Mouse (Mus musculus) kidney, adult 2 months (tissue): ENCODE results near the gene Plxdc1. TPM values are rescaled to one million over a fixed set of nuclear protein-coding genes. Genes with fewer than 3 reads are reported as not detected.
A peak's percentile ranks its signal among the peaks of the same experiment; 100 is the strongest.

Source experiments
- DNase-seq: peaks from one replicate; pipeline ENCODE4 v3.0.0; 2021
- H3K27ac ChIP-seq: fragments of 200-500 bp; 2 replicates; pipeline ENCODE4 v1.5.1; 2012; ENCODE audit warnings: low read depth, low read length, control low read depth, inconsistent platforms; ENCODE audit not compliant: insufficient read depth
- H3K27me3 ChIP-seq: fragments of 200-500 bp; replicated peaks from 2 replicates; pipeline ENCODE4 v1.6.1; 2012; ENCODE audit warnings: mild to moderate bottlenecking, moderate library complexity, low read length, inconsistent platforms; ENCODE audit not compliant: control insufficient read depth, insufficient read depth
- H3K36me3 ChIP-seq: fragments of 200-500 bp; 2 replicates; pipeline ENCODE4 v1.6.1; 2012; ENCODE audit warnings: mild to moderate bottlenecking, moderate library complexity, low read length, inconsistent platforms; ENCODE audit not compliant: control insufficient read depth, insufficient read depth
- H3K4me1 ChIP-seq: fragments of 200-500 bp; 2 replicates; pipeline ENCODE4 v1.6.1; 2011; ENCODE audit warnings: low read length; ENCODE audit not compliant: control insufficient read depth, insufficient read depth
- H3K4me3 ChIP-seq: fragments of 200-500 bp; 2 replicates; pipeline ENCODE4 v1.5.1; 2011; ENCODE audit warnings: mild to moderate bottlenecking, low read depth, low read length, control low read depth; ENCODE audit not compliant: insufficient read depth
- CTCF ChIP-seq: fragments of 200-500 bp; conservative IDR thresholded peaks from 2 replicates; pipeline ENCODE4 v1.5.1; 2011; ENCODE audit warnings: low read depth, mild to moderate bottlenecking, control low read depth, low read length, moderate library complexity, mixed read lengths; ENCODE audit not compliant: insufficient read depth, insufficient read length
- POLR2A ChIP-seq: fragments of 200-500 bp; IDR thresholded peaks from one replicate; pipeline ENCODE4 v1.6.1; 2011; ENCODE audit warnings: low read depth, low read length, control low read depth
- WGBS: fragments of 180-500 bp; shearing (Covaris S2); methylation state at CpG from one replicate; pipeline ENCODE4 v1.1.7; 2018; 5-methylcytosine and 5-hydroxymethylcytosine counted together
- polyA plus RNA-seq: library from polyadenylated mRNA; depleted of rRNA; stranded (reverse); fragments of >200 nt; gene quantifications from 2 replicates; pipeline ENCODE4 v1.2.3, GENCODE M21; 2012; rRNA removed

Plxdc1 gene
- polyA plus RNA-seq, result 1.0 TPM in 2 replicates

DNA sequence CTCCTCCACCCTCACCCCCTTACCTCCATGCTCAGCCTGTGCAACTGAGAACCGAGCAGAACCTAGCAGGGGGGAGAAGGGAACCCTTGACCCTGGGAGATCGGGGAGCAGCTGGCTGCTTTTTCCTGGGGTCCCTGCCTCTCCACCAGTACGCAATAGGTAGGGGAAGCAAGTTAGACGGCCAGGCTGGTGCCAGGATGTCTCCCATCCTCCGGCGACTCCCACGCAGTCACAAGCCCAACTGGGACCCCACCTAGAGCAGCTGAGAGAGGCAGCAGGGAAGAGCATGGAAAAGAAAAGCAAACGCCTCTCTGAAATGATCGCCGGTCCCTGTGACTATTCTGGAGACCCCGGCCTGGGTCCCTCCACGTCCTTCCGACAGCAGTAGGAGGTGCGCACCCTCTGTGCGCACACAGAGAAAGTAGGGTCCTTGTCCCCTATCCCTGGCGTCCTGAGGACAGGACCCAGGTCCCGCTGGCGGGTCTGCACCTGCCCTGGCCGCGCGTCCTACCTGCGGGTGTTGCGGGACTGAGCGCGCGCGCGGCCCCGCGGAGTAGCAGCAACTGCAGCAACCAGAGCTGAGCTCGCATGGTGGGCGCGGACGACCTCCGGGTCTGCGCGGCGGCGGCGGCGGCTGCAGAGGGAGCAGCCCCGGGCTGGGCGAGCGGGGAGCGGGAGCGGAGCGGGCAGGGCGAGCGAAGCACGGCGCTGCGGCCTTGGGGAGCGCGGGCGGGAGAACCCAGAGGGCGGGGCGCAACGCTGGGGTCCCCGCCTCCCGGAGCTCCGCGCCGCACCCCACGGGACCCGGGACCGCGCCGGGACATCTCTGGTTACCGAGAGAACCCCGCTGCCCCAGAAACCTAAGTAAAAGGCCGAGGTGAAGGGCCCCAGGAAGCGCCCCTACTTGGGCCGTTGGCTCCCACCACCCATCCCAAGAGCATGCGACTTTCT is at the start of gene Plxdc1:
Gene Plxdc1 (minus strand): TSS at position 718 of the 951 bp plus-strand sequence.
- no peak for DNase-seq
- Histone ChIP-seq H3K27ac (no peak within 1 kb of the TSS), H3K27me3 (no peaks in the 10 kb centered on the region), H3K36me3 (no peaks in the 10 kb centered on the region), H3K4me1 (no peaks in the 10 kb centered on the region), H3K4me3 (peak within 1 kb of the TSS; percentile 45)
- TF ChIP-seq POLR2A, result no peak
- WGBS, result 5% methylated on average over 73 of the region's 74 CpGs

DNA sequence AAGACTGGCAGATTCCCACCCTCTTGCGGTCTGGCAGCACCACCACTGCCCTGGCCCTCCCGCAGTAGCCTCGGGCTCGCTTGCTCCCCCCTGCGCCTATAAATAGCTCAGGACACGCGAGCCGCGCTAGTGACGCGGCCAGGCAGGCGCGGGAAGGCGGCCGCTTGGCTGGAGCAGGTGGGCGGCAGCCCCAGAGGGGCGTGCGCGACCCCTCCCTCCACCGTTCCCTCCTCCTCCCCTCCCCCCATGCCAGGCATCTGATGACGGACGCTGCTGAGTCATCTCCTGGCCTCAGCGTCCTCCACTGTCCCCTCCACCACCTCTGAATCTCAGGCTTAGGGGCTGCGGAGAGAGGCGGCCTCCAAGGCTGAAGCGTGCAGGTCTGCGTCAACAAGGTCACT is 49.7 kb upstream of the Plxdc1 start:
- TF ChIP-seq POLR2A, result no peak
- TF ChIP-seq CTCF, result no peak
- no peak overlapping the region for H3K4me3 ChIP-seq
- WGBS, result 1% methylated on average over 27 of the region's 27 CpGs

DNA sequence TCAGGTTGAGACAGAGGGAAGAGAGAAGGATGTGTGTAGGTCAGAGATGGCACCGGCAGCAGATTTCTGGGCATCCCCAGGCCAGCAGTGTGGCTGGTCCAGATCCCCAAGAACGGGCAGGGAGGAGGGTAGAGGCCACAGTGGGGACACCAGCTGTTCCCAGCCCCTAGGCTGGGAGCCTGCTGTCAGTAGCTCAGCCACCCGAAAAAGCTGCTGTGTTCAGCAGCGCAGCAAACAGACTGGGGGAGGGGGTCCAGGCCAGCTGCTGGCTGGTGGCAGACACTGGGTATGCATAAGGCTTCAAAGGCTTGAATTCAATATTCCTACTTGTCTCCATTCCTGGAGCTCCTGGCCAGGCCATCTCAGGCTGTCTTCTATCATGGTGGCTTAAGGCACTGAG is 48.6 kb upstream of the Plxdc1 start:
- Histone ChIP-seq H3K4me3 (no peak overlapping the region), H3K27me3 (no peaks in the 10 kb centered on the region), H3K4me1 (no peaks in the 10 kb centered on the region), H3K36me3 (0 out of 2 replicates have a peak, but pooled peaks cover 3% of the 10 kb centered on the region), H3K27ac (no peak overlapping the region)
- TF ChIP-seq POLR2A (no peak), CTCF (no peak)
- WGBS, result 35% methylated on average over 4 of the region's 4 CpGs
- DNase-seq, result no peak

More for the DNA sequence above, 49.7 kb upstream of the Plxdc1 start:
- no peak for DNase-seq
- no peaks in the 10 kb centered on the region for H3K27me3 ChIP-seq
- no peaks in the 10 kb centered on the region for H3K4me1 ChIP-seq
- H3K36me3 ChIP-seq, result no peaks in the 10 kb centered on the region
- no peak overlapping the region for H3K27ac ChIP-seq

DNA sequence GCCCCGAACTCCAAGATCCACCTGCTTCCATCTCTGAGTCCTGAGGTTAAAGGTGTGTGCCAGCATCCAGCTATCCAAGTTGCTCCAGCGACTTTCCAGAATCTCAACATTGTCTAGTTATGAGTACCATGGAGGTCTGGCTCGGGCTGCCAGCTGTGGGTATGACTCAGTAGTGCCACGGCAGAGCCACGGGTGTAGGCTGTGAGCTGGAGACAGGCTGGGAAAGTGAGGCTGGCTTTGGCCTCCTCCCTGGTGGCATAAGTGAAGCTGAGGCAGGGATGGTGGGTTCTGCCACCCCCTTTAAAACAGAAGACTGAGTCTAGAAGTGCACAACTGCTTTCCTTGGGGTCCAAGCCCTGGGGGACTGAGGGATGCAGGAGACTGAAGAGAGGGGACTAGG is 47.8 kb upstream of the Plxdc1 start:
- no peak overlapping the region for H3K27ac ChIP-seq
- H3K36me3 ChIP-seq, result peaks cover 3% of the 10 kb centered on the region; the same call in 1 of the 2 replicates
- DNase-seq, result no peak
- no peak overlapping the region for H3K4me3 ChIP-seq
- 81% methylated on average over 5 of the region's 5 CpGs for WGBS
- no peaks in the 10 kb centered on the region for H3K27me3 ChIP-seq
- TF ChIP-seq POLR2A (no peak), CTCF (no peak)
- H3K4me1 ChIP-seq, result no peaks in the 10 kb centered on the region

DNA sequence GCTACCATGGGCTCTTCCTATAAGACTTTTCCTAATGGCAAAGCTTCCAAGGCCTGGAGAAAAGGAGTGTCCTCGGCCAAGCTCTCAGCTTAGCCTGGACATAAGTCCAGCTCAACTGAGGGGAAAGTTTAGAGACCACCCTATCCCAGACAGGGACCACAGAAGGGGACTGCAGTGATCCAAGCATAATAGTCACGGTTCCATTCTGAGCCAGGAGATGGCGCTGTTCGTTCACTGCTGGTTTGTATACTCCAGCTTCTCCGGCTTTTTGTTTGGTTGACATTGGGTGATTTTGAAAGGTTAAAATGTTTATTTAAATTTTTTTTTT is 45.2 kb upstream of the Plxdc1 start:
- H3K4me1 ChIP-seq, result no peaks in the 10 kb centered on the region
- TF ChIP-seq CTCF (peak; percentile 87), POLR2A (no peak)
- peaks cover 6% of the 10 kb centered on the region; the same call in 1 of the 2 replicates for H3K36me3 ChIP-seq
- no peaks in the 10 kb centered on the region for H3K27me3 ChIP-seq
- peak; percentile 69 for DNase-seq
- 5% methylated on average over 5 of the region's 5 CpGs for WGBS
- H3K4me3 ChIP-seq, result no peak overlapping the region
- H3K27ac ChIP-seq, result no peak overlapping the region

DNA sequence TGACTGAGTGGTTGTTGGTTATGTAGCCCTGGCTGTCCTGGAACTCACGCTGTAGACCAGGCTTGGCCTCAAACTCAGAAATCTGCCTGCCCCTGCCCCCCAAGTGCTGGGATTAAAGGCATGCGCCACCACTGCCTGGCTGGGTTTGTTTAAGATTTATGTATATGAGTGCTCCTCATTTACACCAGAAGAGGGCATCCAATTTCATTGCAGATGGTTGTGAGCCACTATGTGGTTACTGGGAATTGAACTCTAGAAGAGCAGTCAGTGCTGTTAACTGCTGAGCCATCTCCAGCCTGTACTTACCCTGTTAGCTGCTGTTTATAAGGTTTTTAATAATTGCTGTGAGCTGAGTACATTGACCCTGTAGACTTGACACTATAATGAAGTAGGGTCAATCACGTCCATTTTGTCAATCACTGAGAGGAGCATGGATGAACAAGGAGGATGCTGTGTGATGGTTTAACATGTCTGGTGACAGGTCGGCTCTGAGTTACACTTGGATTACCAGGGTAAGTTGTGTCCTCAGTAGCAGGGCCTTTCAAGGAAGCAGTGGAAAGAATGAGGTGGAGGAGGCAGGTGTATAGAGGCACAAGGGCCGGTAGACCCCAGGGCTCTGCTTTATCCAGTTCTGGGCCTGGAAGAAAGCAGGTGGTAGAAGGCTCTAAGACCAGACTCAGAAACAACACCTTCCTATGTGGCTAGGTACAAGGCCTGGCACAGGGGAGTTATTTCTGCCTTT is 44.6 kb upstream of the Plxdc1 start:
- Histone ChIP-seq H3K36me3 (peaks cover 6% of the 10 kb centered on the region; the same call in 1 of the 2 replicates), H3K4me1 (peaks cover 4% of the 10 kb centered on the region; the same call in 1 of the 2 replicates), H3K27me3 (no peaks in the 10 kb centered on the region), H3K4me3 (no peak overlapping the region), H3K27ac (no peak overlapping the region)
- 56% methylated on average over 5 of the region's 5 CpGs for WGBS
- DNase-seq, result no peak
- TF ChIP-seq POLR2A, result no peak
- no peak for TF ChIP-seq CTCF

DNA sequence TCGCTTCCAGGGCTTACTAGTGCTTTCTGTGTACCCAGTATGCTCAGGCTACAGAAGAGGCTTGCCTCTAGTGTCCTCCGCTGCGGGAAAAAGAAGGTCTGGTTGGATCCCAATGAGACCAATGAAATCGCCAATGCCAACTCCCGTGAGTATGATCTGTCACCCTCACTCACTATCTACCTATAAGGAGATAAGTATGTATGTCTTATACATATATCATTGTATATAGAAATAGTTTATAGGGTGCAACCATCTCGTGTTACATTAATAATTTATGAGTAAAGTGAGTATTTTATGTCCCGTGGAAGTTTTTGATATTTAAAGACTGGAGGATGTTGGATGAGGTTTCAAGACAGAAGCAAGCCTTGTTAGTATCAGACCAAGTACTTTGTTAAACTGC is 41.5 kb upstream of the Plxdc1 start:
- Histone ChIP-seq H3K27ac (no peak overlapping the region), H3K4me1 (peaks cover 4% of the 10 kb centered on the region; the same call in 1 of the 2 replicates), H3K36me3 (peaks cover 6% of the 10 kb centered on the region; the same call in 1 of the 2 replicates), H3K27me3 (no peaks in the 10 kb centered on the region), H3K4me3 (peak overlapping the region; percentile 98)
- 9% methylated on average over 7 of the region's 7 CpGs for WGBS
- TF ChIP-seq POLR2A, result no peak
- no peak for TF ChIP-seq CTCF
- no peak for DNase-seq
